Mouse (Mus musculus) liver (tissue): ENCODE measurements around the gene Sfswap.

Source experiments
- DNase-seq: peaks from one replicate; pipeline ENCODE4 v3.0.0-alpha.2; 2020; ENCODE audit warnings: mixed read lengths

Sfswap gene

GRCm38 (mm10) chr5:129533731-129534130, 32.7 kb downstream of the Sfswap start:
- DNase-seq: no peak

DNA sequence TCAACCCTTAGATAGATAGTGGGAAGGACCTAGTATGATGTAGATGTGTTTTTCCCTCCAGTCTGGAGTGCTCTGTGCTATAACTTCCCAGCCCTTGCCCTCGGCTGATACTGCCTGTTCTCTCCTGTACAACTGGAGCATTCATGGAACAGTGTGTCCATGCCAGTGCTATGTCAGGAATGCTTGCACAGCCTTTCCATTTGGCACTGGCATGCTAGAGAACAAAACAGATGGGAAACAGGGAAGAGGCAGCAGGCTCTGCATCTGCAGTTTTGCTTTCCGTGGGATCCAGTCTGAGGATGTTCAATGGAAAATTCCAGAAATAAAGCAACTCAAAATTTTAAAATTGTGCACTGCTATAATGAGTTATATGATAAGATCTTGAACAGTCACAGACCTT, 33.5 kb downstream of the Sfswap start:
- DNase-seq: no peak

DNA sequence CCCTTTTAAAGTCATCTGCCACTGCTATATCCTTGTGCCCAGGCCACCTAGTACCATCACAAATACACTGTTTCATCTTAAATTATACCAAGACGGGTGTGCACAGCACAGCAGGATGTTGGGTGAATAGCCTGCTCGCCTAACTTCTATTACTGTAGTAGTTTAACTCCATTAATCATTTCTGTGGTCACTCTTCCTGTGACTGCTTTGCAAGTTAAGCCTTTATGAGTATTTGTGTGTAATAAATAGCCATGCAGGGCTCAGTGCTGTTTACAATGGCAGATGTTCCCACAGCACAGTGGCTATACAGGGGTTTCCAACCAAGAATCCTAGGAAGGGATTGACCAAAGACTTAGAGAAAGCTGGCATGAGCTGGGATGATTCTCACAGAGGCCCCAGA, 34.0 kb downstream of the Sfswap start:
- DNase-seq: no peak

GRCm38 (mm10) chr5:129535431-129535830, 34.4 kb downstream of the Sfswap start:
- no peak for DNase-seq

- no peak for DNase-seq
Measured at GRCm38 (mm10) chr5:129538826-129539225, 37.8 kb downstream of the Sfswap start.

GRCm38 (mm10) chr5:129542236-129542635, 41.2 kb downstream of the Sfswap start:
- DNase-seq: no peak

GRCm38 (mm10) chr5:129545787-129546186, 44.8 kb downstream of the Sfswap start:
- no peak for DNase-seq

DNA sequence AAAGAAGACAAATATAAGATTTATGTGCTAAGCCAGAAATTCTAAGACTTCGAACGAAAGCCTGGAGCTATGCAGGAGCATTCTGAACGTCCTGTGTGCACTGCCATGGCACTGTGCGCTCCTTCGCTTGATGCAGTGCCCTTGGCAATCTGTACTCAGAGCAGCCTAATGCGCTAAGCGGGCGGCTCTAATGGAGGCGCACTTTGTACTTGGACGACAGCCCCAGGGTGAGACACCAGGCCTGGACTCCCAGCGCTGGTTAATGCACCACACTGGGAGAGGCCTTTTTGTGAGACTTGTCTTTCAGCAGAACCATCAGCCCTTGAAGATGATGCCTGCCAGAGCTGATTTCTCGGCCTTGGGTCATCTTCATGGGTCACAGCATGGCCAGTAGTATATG, 48.7 kb downstream of the Sfswap start:
- DNase-seq: no peak

- no peak for DNase-seq
Measured at GRCm38 (mm10) chr5:129550790-129551189, 49.8 kb downstream of the Sfswap start.

- DNase-seq: no peak
Measured at GRCm38 (mm10) chr5:129551991-129552390, 51.0 kb downstream of the Sfswap start.

DNA sequence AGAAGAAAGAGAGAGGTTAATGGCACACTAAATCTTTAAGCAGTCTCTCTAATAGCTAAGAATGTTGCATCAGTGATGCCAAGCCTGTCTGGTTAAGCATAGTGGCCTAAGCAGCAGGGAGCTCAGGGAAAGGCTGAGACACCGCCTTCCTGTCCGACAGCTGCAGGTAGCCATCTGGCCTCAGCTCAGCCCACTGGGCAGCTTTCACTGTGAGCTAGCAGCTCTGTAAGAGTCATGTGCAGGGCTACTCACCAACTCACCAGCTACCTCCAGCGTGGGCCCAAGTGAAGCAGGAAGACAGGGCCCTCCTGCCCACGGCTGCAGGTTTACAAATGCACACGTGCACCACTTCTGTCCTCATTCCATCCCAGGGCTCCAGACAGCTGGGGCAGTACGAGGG, 52.6 kb downstream of the Sfswap start:
- DNase-seq: no peak

DNA sequence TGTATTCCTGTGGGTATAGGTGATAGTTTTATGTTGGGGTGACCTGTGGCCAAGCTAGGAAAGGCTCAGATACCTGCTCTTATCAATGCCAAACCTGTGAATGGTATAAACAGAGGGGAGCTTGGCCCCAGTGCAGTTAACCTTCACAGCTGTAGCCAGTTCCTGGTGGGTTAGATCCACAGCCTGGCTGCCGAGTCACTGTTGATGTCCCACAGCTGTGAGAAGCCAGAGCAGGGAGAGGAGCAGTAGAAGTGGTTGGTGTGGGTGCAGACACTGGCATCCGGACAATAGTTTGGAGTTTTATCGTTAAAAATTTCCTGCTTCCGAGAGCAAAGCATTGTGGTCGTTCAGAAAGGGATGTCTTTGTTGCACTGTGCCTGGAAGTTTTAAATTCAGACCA, 57.6 kb downstream of the Sfswap start:
- DNase-seq: no peak

DNA sequence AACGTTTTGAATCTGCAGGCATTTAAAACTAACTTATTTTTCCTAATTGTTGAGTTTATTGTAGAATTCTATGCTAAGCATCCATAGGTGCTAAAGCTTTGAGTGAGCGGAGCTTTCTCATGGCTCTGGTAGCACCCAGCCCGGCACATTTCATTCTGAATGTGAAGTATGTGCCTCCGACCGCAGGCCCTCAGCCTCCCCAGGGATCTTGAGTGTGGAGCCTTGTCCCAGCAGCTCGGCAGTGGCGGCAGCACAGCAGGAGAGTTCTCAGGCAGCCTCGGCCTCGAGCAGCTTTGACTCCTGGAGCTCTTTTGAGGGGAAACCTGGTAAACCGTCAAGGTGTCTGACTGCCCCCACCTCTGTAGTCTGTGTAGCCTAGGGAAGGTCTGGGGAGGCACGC, 58.3 kb downstream of the Sfswap start:
- DNase-seq: no peak

DNA sequence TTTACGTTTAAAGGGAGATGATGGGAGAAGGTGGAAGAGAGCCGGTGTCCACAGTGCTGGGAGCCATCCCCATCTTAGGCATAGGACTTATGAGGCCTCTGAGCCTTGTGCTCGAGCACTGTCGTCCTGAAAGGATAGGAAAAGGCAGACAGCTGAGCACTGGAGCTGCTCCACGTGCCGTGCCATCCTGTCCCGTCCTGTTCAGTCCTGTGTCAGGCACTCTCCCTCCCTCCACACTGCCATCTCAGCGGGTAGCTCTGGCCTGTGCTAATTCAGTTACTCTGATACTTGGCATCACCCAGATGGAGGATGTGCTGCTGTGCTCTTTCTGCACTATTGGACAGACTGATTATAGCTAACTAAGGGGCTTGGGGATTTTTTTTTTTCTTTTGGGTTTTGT, 61.3 kb downstream of the Sfswap start:
- DNase-seq: no peak

DNA sequence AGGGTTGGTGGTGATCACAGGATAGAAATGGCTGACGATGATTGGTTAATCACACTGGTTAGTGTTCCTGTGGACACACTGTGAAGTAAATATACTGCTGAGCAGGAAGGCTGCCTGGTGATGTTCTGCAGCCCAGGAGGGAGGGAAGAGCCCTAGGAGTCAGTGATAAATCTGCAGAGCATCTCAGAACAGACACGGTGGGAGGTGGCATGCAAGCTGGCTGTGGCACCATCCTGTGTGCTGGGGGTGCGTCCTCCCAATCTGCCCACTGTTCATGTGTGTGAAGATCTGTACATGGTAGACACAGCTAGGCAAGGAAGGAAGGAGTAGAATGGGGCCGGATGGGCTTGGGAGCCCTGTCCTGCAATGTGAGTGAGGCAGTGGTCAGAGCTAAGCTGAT, 67.6 kb downstream of the Sfswap start:
- no peak for DNase-seq

DNA sequence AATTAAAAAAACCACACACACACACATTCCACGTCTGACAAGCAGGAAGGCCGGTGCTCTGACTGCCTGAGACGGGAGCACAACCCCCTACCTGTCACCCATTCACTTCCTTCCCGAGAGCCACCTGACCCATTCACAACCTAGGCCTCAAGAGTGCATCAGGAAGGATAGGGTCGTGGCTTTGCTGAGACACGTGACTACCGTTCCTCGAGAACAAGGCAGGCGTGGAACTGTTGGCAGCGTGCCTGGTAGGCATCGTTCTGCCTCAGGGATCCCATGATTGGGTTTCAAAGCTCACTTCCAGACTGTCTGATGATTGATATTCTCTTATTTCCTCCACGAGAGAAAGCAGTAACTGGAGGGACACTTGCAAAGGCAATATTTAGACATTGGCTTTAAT, 77.2 kb downstream of the Sfswap start:
- DNase-seq: no peak

DNA sequence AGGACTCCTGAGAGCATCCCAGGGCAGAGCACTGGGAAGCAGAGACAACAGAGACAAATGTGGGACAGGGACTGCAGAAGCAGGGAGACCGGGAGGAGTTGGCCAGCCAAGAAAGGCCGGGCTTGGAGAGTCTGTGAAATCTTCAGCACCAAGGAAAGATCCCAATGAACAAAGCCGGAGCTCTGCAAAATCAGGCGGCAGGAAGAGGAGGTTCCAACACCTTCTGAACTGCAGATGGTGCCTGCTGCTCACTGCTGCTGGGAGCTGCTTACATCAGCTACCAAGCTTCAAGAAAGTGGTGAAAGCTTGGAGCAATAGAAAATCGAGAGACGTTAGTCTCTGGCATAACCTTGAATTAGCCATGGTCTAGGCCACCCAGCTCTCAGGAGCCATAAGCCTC, 79.0 kb downstream of the Sfswap start:
- DNase-seq: no peak

DNA sequence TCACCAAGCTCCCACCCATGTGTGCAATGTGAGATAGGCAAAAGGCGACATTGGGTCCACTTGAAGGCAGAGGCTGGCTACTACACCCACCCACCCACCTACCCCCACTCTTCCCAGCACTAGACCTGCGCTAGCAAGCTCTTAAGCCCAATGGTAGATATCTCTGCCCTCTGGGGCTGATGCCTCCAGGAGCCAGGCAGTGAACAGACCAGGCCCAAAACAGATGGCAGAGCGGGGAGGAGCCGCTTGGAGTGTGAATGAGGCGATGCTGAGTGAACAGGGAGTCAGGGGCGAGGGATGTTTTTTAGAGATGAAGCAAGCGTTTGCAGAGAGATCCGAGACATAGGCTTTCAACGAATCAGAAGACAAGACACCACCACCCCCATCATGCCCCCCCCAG, 79.6 kb downstream of the Sfswap start:
- DNase-seq: no peak

- no peak for DNase-seq
Measured at GRCm38 (mm10) chr5:129581015-129581414, 80.0 kb downstream of the Sfswap start.

DNA sequence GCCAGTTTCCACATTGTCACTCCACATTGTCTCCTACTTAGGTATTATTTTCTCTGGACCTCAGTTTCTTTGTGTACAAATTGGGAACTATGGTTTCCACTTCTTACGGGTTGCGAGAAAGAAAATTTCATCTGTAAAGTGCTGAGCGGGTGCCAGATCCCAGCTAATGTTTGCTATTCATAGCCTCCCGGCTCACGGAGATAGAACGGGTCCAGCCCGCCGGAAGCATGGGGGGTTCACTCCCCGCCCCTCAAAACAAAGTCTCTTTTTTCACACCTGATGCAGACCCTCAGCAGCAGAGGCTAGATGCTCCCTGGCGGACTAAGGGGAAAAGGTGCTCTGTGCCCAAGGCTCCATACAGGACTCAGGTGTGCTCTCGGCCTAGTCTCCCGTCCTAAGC, 82.3 kb downstream of the Sfswap start:
- DNase-seq: no peak

DNA sequence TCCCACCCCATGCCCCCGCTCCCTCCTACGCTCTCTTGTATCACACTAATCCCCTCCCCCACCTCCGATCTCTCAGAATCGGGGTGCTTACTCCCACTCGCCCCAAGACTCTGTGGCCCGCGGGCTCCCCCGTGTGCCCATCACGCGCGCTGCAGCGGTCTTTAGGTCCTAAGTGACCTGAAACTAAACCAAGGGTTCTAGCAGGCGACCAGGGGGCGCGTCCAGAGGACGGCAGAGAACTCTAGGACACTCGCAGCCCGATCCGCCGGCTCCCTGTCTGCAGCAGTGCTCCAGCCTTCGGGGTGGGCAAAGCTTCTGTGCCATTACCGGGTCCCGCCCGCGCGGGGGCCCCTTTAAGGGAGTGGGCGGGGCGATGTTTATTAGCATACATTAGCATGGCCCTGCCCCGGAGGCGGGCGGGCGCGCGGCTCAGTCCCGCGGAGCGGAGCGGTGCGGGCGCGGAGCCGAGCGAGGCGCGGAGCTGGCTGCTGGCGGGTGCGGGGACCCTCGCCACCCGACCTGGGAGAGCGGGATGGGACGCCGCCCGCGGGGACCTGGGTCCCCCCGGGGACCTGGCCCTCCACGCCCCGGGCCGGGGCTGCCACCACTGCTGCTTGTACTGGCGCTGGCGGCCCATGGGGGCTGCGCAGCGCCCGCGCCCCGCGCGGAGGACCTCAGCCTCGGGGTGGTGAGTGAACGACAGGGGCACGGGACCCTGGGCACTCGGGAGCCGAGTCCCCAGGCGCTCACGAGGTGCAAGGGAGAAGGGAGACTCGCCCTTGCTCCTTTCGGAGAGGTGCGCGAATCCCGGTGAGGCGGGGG, 83.0 kb downstream of the Sfswap start, which contains the start of gene Mmp17:
TSS of gene Mmp17 (plus strand) at position 409 of the 822 bp plus-strand sequence.
- DNase-seq: peak; percentile 85

- peak; percentile 12 for DNase-seq
Measured at GRCm38 (mm10) chr5:129584583-129585541, 83.8 kb downstream of the Sfswap start.

- peak; percentile 81 for DNase-seq
Measured at GRCm38 (mm10) chr5:129586016-129586415, 85.0 kb downstream of the Sfswap start.

- DNase-seq: no peak
Measured at GRCm38 (mm10) chr5:129586471-129586870, 85.5 kb downstream of the Sfswap start.
